Mouse (Mus musculus): ENCODE data around the gene Mrpl33. TPM values are rescaled to one million over a fixed set of nuclear protein-coding genes. Genes with fewer than 3 reads are reported as not detected.

Gene Mrpl33
- polyA plus RNA-seq, 2 experiments = 138 to 312 TPM

- Histone ChIP-seq H3K9me3 (ENCODE audit: control insufficient read depth, low read length) (no peaks in the 10 kb centered on the region), H3K4me2 (replicated peaks; ENCODE audit: low read depth, low read length, severe bottlenecking) (no peak overlapping the region), H3K4me3 (replicated peaks; ENCODE audit: low read length) (no peak overlapping the region), H3K27ac (replicated peaks; ENCODE audit: low read depth, low read length) (no peak overlapping the region), H3K4me1 (ENCODE audit: control insufficient read depth, insufficient read depth, low read length) (peaks cover 7% of the 10 kb centered on the region), H3K27me3 (ENCODE audit: control insufficient read depth, insufficient read depth, low read length) (no peaks in the 10 kb centered on the region), H3K9ac (ENCODE audit: low read depth, low read length, severe bottlenecking) (no peak overlapping the region), H3K36me3 (ENCODE audit: control insufficient read depth, insufficient read depth, low read length) (no peaks in the 10 kb centered on the region)
- no peak for DNase-seq (ENCODE audit: low spot score)
- TF ChIP-seq POLR2A (IDR thresholded peaks at IDR 0.05; ENCODE audit: borderline replicate concordance, extremely low read depth, insufficient read depth, insufficient read length) = no peak
- ATAC-seq (ENCODE audit: low FRiP score, low read depth) = no peak
- whole genome bisulfite sequencing = 75% methylated on average over 7 of the region's 7 CpGs
These were observed 4.5 kb downstream of the Mrpl33 start for GRCm38 (mm10) chr5:31601162-31601722.

- peak; percentile 26; the same call in 1 of the 2 replicates for ATAC-seq (ENCODE audit: low FRiP score, low read depth)
- Histone ChIP-seq H3K4me1 (ENCODE audit: control insufficient read depth, insufficient read depth, low read length) (no peaks in the 10 kb centered on the region), H3K36me3 (ENCODE audit: control insufficient read depth, insufficient read depth, low read length) (no peaks in the 10 kb centered on the region), H3K4me3 (replicated peaks; ENCODE audit: low read length) (no peak overlapping the region), H3K9me3 (ENCODE audit: control insufficient read depth, low read length) (no peaks in the 10 kb centered on the region), H3K27ac (replicated peaks; ENCODE audit: low read depth, low read length) (no peak overlapping the region), H3K4me2 (replicated peaks; ENCODE audit: low read depth, low read length, severe bottlenecking) (no peak overlapping the region), H3K9ac (ENCODE audit: low read depth, low read length, severe bottlenecking) (no peak overlapping the region), H3K27me3 (ENCODE audit: control insufficient read depth, insufficient read depth, low read length) (no peaks in the 10 kb centered on the region)
- WGBS = 100% methylated on average over 1 of the region's 1 CpGs
- TF ChIP-seq POLR2A (IDR thresholded peaks at IDR 0.05; ENCODE audit: borderline replicate concordance, extremely low read depth, insufficient read depth, insufficient read length) = no peak
- peak; percentile 38 for DNase-seq (ENCODE audit: low spot score)
These were observed 5.6 kb downstream of the Mrpl33 start for GRCm38 (mm10) chr5:31602377-31602776.

DNA sequence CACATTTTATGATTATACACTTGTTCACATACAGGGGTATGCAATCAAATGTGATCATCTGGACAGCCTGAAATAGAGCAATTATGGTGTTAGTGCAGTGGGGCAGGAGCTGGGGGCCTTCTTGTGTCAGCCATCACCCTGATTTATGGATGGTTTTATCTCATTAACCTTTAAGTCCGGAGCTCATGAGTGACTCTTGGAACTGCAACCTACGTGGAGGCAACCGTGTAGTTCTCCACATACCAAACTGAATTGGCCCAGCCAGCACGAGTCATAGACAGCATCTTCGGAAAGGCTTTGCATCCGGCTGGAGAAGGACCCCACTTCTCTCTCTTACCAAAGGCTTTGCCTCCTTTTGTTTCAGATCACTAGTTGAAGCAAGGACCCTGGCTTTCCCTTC is 7.0 kb downstream of the Mrpl33 start:
- no peak for DNase-seq (ENCODE audit: low spot score)
- no peak overlapping the region for H3K9ac ChIP-seq (ENCODE audit: low read depth, low read length, severe bottlenecking)
- no peaks in the 10 kb centered on the region for H3K9me3 ChIP-seq (ENCODE audit: control insufficient read depth, low read length)
- WGBS = 58% methylated on average over 6 of the region's 6 CpGs
- no peak for TF ChIP-seq POLR2A (IDR thresholded peaks at IDR 0.05; ENCODE audit: borderline replicate concordance, extremely low read depth, insufficient read depth, insufficient read length)
- H3K27ac ChIP-seq (replicated peaks; ENCODE audit: low read depth, low read length) = no peak overlapping the region
- no peak overlapping the region for H3K4me3 ChIP-seq (replicated peaks; ENCODE audit: low read length)
- no peaks in the 10 kb centered on the region for H3K27me3 ChIP-seq (ENCODE audit: control insufficient read depth, insufficient read depth, low read length)
- no peaks in the 10 kb centered on the region for H3K36me3 ChIP-seq (ENCODE audit: control insufficient read depth, insufficient read depth, low read length)
- H3K4me2 ChIP-seq (replicated peaks; ENCODE audit: low read depth, low read length, severe bottlenecking) = no peak overlapping the region
- H3K4me1 ChIP-seq (ENCODE audit: control insufficient read depth, insufficient read depth, low read length) = no peaks in the 10 kb centered on the region
- no peak for ATAC-seq (ENCODE audit: low FRiP score, low read depth)

DNA sequence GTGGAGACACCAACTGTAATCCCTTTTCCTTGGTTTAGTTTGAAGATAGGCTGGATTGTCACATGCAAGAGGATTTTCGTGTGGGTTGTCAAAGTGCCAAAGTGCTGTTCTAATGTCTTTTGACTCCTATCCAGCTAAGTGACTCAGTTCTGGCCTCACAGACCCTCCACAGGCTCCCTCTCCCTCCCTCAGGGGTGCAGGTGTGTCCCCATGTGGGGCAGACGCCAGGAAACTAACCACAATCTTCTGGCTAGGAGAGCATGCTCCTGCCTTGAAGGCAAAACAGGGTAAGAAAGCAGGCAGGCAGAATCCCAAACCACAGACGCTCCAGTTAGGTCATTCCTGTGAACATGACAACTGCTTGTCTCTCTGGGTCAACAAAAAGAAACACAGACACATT is 9.4 kb downstream of the Mrpl33 start:
- TF ChIP-seq POLR2A (IDR thresholded peaks at IDR 0.05; ENCODE audit: borderline replicate concordance, extremely low read depth, insufficient read depth, insufficient read length) = no peak
- ATAC-seq (ENCODE audit: low FRiP score, low read depth) (no peak), DNase-seq (ENCODE audit: low spot score) (no peak)
- Histone ChIP-seq H3K4me3 (replicated peaks; ENCODE audit: low read length) (no peak overlapping the region), H3K27ac (replicated peaks; ENCODE audit: low read depth, low read length) (no peak overlapping the region), H3K27me3 (ENCODE audit: control insufficient read depth, insufficient read depth, low read length) (no peaks in the 10 kb centered on the region), H3K9me3 (ENCODE audit: control insufficient read depth, low read length) (no peaks in the 10 kb centered on the region), H3K9ac (ENCODE audit: low read depth, low read length, severe bottlenecking) (no peak overlapping the region), H3K36me3 (ENCODE audit: control insufficient read depth, insufficient read depth, low read length) (no peaks in the 10 kb centered on the region), H3K4me2 (replicated peaks; ENCODE audit: low read depth, low read length, severe bottlenecking) (no peak overlapping the region), H3K4me1 (ENCODE audit: control insufficient read depth, insufficient read depth, low read length) (no peaks in the 10 kb centered on the region)
- WGBS = 28% methylated on average over 3 of the region's 3 CpGs

DNA sequence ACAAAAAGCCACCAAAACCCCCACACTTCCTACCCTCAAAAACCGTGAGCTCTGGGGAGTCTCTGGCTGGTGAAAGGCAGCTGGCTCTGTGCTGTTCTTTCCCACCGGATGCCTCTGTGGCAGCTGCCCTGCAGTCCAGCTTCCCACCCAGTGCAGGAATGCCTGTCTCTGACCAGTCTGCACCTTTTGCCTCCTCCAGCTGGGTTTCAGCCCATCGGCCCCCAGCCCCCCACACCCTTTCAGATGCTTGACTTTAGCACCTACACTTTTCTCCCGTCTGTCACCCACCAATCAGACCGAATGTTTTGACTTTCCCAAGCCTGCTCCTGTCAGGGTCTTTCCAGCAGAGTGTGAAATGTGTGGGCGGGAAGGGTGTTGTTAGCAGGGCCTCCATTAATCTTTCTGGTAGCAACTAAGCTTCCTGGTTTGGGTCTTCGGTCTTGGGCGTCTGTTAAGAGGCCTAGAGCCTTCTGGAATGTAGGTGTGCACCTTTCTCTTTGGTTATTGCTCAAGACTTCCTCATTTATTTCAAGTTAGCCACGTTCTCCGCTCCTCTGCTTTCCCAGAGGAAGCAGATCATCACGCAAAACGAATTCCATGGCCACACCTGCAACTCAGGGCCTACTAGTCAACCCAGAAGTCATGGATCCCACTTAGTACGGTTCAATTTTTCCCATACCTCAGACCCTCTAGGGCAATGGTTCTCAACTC is 13.8 kb downstream of the Mrpl33 start:
- Histone ChIP-seq H3K4me3 (replicated peaks; ENCODE audit: low read length) (no peak overlapping the region), H3K36me3 (ENCODE audit: control insufficient read depth, insufficient read depth, low read length) (no peaks in the 10 kb centered on the region), H3K4me2 (replicated peaks; ENCODE audit: low read depth, low read length, severe bottlenecking) (no peak overlapping the region), H3K4me1 (ENCODE audit: control insufficient read depth, insufficient read depth, low read length) (peaks cover 11% of the 10 kb centered on the region), H3K27me3 (ENCODE audit: control insufficient read depth, insufficient read depth, low read length) (no peaks in the 10 kb centered on the region), H3K9ac (ENCODE audit: low read depth, low read length, severe bottlenecking) (no peak overlapping the region), H3K27ac (replicated peaks; ENCODE audit: low read depth, low read length) (no peak overlapping the region), H3K9me3 (ENCODE audit: control insufficient read depth, low read length) (no peaks in the 10 kb centered on the region)
- DNase-seq (ENCODE audit: low spot score) (no peak), ATAC-seq (ENCODE audit: low FRiP score, low read depth) (no peak)
- WGBS = 53% methylated on average over 13 of the region's 13 CpGs
- no peak for TF ChIP-seq POLR2A (IDR thresholded peaks at IDR 0.05; ENCODE audit: borderline replicate concordance, extremely low read depth, insufficient read depth, insufficient read length)
